Mouse (Mus musculus) thymus, adult 2 months (tissue): ENCODE results near the gene D5Ertd579e.

ENCODE experiments used
- CTCF ChIP-seq: fragments of 200-500 bp; IDR thresholded peaks from 2 replicates; pipeline ENCODE4 v1.5.1; 2012; ENCODE audit warnings: mild to moderate bottlenecking, control low read depth, low read length, moderate library complexity, borderline replicate concordance; ENCODE audit not compliant: control insufficient read depth, poor library complexity, insufficient read depth; ENCODE audit errors: extremely low read depth
- POLR2A ChIP-seq: fragments of 200-500 bp; IDR thresholded peaks from 2 replicates; pipeline ENCODE4 v1.6.1; 2012; ENCODE audit warnings: mild to moderate bottlenecking, low read length, control low read depth, moderate library complexity; ENCODE audit not compliant: control insufficient read depth, poor library complexity, insufficient read depth; ENCODE audit errors: extremely low read depth

DNA sequence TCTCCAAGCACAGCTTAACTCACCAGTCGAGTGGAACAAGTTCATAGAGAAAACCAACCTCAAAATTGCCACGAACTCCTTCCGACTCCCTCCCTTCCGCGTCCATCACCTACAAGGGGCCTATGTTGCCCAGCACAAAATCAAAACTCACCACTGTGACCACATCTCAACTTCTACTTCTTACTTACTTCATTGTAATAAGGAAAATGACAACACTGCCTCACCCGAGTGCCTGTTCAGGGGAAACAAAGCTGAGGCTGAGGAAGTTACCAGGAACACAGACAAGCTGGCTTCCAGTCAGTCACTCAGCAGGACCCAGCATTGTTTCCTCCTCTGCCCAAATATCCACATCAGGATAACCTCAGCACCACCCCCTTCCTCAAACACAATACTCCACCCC, 132.1 kb downstream of the D5Ertd579e start:
- TF ChIP-seq POLR2A (no peak), CTCF (no peak)
